Mouse (Mus musculus): ENCODE results near the gene Hspa1l. TPM values are rescaled to one million over a fixed set of nuclear protein-coding genes. Genes with fewer than 3 reads are reported as not detected.
"Not testable (repeated sequence)": the region's sequence is repeated elsewhere in the genome, so short reads cannot be mapped to it uniquely, and the experiment has no call there.

Gene Hspa1l
- total RNA-seq, 2 experiments from 2014 or later: 14.9 to 31.2 TPM

DNA sequence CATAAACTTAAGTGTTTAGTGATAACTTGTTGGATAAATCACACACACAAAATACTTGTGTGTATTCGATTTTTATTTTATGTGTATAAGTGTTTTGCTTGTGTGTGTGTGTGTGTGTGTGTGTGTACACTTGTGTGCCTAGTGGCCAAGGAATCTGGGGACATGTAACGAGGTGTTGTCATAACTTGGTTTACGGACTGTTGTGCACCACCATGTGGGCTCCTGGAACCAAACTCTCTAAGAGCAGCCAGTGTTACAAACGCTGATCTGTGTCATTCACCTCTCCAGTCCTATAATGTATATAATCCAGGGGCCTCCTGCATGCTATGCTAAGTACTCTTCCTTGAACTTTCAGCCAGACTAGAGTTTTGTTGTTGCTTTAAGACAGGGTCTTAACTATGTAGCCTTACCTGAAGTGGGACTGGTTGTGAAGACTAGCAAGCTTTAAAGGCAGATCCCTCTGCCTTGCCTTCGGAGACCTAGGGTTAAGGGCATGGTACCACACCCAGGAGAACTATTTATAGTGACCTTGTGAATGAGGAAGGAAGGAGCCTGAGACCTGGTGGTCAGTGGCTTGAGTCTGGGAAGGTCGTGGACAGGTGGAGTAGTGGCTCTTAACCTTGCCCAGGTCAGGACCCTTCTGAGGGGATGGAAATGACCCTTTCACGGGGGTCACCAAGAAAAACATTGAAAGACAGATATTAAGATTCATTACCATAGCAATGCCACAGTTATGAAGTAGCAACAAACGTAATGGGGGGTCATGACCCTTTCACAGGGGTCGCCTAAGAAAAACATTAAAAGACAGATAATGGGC lies 30.7 kb downstream of the Hspa1l start:
- H3K4me3 ChIP-seq: no peak overlapping the region
- H3K27ac ChIP-seq: no peak overlapping the region
- DNase-seq: no peak
- intact Hi-C loops (cut with DNase I): no loop called here
- no peak for TF ChIP-seq CTCF (IDR thresholded peaks at IDR 0.05)

DNA sequence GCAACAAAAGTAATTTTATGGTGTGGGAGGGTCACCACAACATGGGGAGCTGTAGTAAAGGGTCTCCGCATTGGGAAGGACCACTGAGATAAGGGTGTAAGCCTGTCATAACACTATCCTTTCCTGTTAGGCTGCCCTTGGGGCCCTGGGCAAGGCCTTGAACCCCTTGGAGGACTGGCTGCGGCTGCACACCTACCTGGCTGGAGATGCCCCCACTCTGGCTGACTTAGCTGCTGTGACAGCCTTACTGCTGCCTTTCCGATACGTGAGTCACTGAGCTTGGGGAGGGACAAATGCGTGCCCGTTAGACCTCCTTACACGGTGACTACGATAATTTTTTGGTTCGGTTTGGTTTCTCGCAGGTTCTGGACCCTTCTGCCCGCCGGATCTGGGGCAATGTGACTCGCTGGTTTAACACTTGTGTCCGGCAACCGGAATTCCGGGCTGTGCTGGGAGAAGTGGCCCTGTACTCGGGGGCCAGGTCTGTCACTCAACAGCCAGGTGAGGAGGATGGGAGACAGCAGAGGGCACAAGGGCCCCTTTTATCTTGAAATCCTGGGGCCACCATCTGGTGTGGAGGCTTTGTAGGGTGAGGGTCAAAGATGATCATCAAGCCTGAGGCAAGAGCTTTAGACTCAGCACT lies 31.7 kb downstream of the Hspa1l start:
- DNase-seq: peak; percentile 15
- Histone ChIP-seq H3K4me3 (no peak overlapping the region), H3K27ac (no peak overlapping the region)
- TF ChIP-seq CTCF (IDR thresholded peaks at IDR 0.05): no peak
- intact Hi-C loops (cut with DNase I): no loop called here

DNA sequence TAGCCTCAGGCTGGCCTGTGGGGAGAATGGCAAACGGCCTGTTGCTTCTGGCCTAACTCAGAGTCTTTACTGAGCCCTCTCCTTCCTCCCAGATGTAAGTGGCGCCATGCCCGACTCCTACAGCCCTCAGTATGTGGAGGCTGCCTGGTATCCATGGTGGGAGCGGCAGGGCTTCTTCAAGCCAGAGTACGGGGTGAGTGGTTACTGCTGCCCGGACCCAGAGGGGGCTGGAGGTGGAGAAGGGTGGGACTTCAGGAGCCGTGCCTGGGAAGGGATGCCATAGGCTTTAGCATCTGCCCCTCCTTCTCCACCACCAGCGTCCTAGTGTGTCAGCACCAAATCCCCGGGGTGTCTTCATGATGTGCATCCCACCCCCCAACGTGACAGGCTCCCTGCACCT lies 32.7 kb downstream of the Hspa1l start:
- no peak overlapping the region for H3K27ac ChIP-seq
- intact Hi-C loops (cut with DNase I): no loop called here
- TF ChIP-seq CTCF (IDR thresholded peaks at IDR 0.05): no peak
- no peak overlapping the region for H3K4me3 ChIP-seq
- DNase-seq: peak; percentile 13

DNA sequence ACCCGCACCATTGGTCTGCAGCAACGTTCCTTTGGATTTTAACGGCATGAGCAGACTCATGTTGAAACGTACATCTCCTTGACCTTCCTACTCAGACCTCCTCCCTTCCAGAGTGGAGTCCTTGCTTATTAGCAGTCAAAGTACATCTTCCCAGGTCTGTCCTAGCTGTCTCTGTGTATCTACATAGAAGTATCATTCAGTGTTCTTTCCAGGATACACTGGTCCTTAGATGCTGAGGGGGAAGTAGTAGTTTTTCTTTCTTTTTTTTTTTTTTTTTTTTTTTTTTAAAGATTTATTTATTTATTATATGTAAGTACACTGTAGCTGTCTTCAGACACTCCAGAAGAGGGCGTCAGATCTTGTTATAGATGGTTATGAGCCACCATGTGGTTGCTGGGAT lies 33.4 kb downstream of the Hspa1l start:
- intact Hi-C loops (cut with DNase I); H3K27ac ChIP-seq; H3K4me3 ChIP-seq; DNase-seq: not testable (repeated sequence)

DNA sequence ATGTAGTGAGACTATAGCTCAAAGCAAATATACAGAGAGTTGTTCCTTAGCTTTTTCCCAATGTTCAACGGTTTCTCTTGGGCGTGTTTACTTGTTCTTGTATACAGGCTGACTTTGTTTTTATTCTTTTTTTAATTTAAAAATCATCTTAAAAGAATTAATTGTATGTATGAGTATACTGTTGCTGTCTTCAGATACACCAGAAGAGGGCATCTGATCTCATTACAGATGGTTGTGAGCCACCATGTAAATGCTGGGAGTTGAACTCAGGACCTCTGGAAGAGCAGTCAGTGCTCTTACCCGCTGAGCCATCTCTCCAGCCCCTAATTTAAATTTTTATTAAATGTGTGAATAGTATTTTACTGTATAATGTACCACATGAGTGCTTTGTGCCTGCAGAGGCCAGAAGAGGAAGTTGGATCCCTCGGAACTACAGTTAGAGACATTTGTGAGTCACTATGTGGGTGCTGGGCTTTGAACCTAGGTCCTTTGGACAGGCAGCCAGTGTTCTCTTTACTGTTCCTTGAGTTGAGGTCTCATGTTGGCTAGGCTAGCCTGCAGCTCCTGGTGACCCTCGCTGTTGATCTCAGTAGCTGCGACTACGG lies 35.0 kb downstream of the Hspa1l start:
- intact Hi-C loops (cut with DNase I): no loop called here
- no peak for DNase-seq
- peak; percentile 26; the same call in 1 of the 2 replicates for TF ChIP-seq CTCF (IDR thresholded peaks at IDR 0.05)
- Histone ChIP-seq H3K27ac (no peak overlapping the region), H3K4me3 (no peak overlapping the region)

DNA sequence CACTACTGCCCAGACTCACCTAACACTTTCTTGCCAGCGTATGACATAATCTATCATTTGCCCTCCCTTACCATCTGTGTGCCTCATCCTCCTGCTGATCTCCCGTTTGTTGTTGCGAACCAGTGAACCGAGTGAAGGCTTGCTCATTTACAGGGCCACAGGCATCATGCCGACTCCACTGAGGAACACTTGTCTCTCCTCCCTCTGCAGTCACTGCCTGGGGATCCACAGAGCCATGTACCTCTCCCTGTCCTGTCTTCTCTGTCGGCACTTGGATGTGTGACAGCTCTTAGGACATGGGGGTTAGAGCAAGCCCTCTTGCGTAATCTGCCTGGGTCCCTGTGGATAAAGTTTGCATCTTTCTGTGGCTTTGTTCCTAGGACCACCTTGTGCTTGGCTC lies 37.1 kb downstream of the Hspa1l start:
- intact Hi-C loops (cut with DNase I): no loop called here
- H3K4me3 ChIP-seq: no peak overlapping the region
- no peak for TF ChIP-seq CTCF (IDR thresholded peaks at IDR 0.05)

DNA sequence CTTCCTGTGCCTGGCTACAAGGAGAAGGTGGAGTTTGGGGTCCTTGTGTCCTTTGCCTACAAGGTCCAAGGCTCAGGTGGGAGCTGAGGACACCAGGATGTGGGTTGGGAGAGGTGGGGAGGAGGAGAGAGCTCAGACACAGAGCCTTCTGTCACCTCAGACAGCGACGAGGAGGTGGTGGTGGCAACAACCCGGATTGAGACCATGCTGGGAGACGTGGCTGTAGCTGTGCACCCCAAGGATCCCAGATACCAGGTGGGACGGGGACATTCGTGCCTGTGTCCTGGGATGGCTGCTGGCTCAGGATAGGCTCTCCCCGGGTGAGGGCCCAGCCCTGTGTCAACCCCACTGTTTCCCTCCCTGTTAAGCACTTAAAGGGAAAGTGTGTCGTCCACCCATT lies 38.9 kb downstream of the Hspa1l start:
- DNase-seq: no peak
- no peak for TF ChIP-seq CTCF (IDR thresholded peaks at IDR 0.05)
- H3K27ac ChIP-seq: no peak overlapping the region
- H3K4me3 ChIP-seq: no peak overlapping the region
- intact Hi-C loops (cut with DNase I): no loop called here

More for the DNA sequence above, 37.1 kb downstream of the Hspa1l start:
- peak; percentile 22 for DNase-seq
- no peak overlapping the region for H3K27ac ChIP-seq

DNA sequence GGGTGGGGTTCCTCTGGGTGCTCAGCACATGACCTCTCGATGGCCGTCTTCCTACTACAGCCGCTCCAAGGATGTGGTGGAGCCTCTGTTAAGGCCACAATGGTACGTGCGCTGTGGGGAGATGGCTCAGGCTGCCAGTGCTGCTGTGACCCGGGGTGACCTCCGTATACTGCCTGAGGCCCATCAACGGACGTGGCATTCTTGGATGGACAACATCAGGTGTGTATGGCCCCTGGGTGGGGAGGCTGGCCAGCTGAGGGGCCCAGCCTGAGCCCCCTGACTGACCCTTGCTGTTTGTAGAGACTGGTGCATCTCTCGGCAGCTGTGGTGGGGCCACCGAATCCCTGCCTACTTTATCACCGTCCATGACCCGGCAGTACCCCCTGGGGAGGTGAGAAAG lies 39.9 kb downstream of the Hspa1l start:
- peak; percentile 19 for DNase-seq
- no peak for TF ChIP-seq CTCF (IDR thresholded peaks at IDR 0.05)
- Histone ChIP-seq H3K4me3 (no peak overlapping the region), H3K27ac (no peak overlapping the region)
- intact Hi-C loops (cut with DNase I): no loop called here

DNA sequence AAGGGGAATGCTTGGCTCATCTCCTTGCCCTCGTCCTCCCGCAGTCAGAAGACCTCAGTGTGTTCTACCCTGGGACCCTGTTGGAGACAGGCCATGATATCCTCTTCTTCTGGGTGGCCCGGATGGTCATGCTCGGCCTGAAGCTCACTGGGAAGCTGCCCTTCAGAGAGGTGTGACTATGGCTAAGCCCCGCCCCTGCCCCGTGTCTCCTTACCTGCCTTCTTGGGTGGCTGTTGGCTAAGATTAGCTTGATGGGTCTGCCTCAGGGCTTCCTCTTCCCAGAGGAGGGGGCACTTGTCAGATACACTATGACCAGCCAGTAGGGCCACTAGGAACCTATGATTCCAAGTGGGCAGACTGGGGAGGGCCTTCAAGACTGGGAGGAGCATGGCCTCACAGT lies 40.7 kb downstream of the Hspa1l start:
- Histone ChIP-seq H3K27ac (no peak overlapping the region), H3K4me3 (no peak overlapping the region)
- TF ChIP-seq CTCF (IDR thresholded peaks at IDR 0.05): no peak
- DNase-seq: peak; percentile 16
- intact Hi-C loops (cut with DNase I): no loop called here

DNA sequence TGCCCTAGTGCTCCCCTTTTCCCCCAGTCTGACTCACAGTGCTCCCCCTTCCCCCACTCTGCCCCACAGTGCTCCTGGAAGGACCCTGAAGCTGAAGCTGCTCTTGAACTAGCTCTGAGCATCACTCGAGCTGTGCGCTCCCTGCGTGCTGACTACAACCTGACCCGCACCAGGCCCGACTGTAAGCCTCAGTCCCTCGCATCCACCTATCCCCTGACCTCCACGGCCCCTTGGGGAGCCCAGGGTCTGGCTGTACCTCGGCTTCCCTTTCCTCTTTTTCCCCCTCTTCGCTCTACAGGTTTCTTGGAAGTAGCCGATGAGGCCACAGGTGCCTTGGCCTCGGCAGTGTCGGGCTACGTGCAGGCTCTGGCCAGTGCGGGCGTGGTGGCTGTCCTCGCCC lies 42.8 kb downstream of the Hspa1l start:
- TF ChIP-seq CTCF (IDR thresholded peaks at IDR 0.05): no peak
- DNase-seq: peak; percentile 25
- intact Hi-C loops (cut with DNase I): no loop called here
- H3K4me3 ChIP-seq: no peak overlapping the region
- no peak overlapping the region for H3K27ac ChIP-seq

DNA sequence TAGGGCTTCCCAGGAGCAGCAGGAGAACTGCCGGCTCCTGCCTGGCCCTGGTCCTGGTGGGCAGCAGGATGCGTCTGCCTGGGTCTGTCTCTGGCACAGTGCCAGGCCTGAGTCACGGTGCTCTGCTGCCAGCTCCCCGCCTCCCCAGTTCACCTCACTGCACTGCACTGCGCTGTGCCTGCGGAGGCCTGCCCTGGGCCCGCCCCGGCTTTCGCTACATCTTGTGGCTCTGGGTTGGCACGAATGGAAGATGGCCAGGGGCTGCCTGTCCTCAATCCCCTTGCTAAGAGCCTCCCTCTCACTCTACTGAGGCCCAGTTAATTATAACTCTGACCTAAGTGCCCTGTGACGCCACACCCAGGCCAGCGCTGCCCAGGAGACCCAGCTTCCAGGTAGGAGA lies 43.9 kb downstream of the Hspa1l start, which contains the start of gene Vwa7:
Vwa7 (plus strand) TSS at position 204 of the 400 bp plus-strand sequence.
- TF ChIP-seq CTCF (IDR thresholded peaks at IDR 0.05): no peak
- peak; percentile 71 for DNase-seq
- intact Hi-C loops (cut with DNase I): no loop called here
- Histone ChIP-seq H3K27ac (peak within 1 kb of the TSS; percentile 84), H3K4me3 (peak within 1 kb of the TSS; percentile 57)

DNA sequence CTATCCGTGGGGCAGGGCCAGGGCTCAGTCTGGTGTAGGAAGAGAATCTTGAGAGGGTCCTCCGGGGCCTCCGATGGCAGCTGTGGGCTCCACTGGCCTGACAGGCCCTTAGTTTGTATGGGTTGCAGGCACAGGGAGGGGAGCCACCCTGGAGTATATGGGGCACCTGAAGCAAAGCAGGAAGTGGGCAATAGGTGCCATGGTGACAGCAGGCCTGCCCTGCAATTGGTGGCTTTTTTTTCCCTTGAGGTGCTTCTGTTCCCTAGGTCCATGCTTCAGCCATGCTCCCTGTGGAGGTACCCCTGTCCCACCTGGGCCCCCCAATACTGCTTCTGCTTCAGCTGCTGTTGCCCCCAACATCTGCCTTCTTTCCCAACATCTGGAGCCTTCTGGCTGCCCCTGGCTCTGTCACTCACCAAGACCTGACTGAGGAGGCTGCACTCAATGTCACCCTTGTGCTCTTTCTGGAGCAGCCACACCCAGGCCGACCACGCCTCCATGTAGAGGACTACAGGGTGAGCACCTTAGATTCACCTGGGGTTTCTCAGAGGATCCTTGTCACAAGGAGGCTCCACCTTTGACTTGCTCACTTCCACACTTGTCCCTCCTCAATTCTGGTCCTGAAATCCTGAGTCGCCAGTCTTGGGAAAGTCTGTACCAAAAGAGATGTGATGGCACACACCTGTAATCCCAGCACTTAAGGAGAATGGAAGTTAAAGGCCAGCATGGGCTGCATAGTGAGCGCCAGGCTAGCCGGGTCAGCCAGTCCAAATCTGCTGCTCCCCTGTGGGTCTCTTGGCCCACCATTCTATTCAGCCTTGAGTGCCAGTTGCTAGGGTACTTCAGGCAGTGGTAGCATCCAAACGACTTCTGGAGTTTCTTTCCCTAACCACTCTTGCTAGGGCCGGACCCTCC lies 44.5 kb downstream of the Hspa1l start:
- no peak for TF ChIP-seq CTCF (IDR thresholded peaks at IDR 0.05)
- peak overlapping the region; percentile 57 for H3K4me3 ChIP-seq
- H3K27ac ChIP-seq: peak overlapping the region; percentile 84
- intact Hi-C loops (cut with DNase I): no loop called here
- peak; percentile 24 for DNase-seq

Data from gastrocnemius, adult 2 months (tissue).